Mouse (Mus musculus) left cerebral cortex, postnatal 25 days (tissue): ENCODE results near the gene Cdh15. TPM values are rescaled to one million over a fixed set of nuclear protein-coding genes. Genes with fewer than 3 reads are reported as not detected.
A peak's percentile ranks its signal among the peaks of the same experiment; 100 is the strongest.

Experiments used
- DNase-seq, 2 experiments: peaks; one replicate each; pipeline ENCODE4 v3.0.0; 2022; ENCODE audit warnings: low spot score in 2 of 2, mixed read lengths in 1 of 2
- intact Hi-C: fragments of 180-260 bp; cut with DNase I; formaldehyde crosslinking; loops from one replicate; pipeline ENCODE4 v1.15.1; 2025
- total RNA-seq, 2 experiments: library from RNA; stranded (reverse); gene quantifications; 2 replicates each; pipeline ENCODE4 v1.2.3; 2021

The Cdh15 gene
- under 1 TPM; 0.41 to 0.62 TPM for total RNA-seq

GRCm38 (mm10) chr8:122847829-122848561 is at the start of gene Cdh15:
Cdh15 (plus strand) TSS chr8:122847966.
- peak in 1 of 2 experiments; percentile 33 for DNase-seq
- intact Hi-C loops: no loop called here

GRCm38 (mm10) chr8:122803906-122804761 is 43.6 kb upstream of the Cdh15 start:
- intact Hi-C loops: no loop called here
- no peak for DNase-seq

- intact Hi-C loops: no loop called here
- DNase-seq: peak; percentile 26 to 50
Observed at GRCm38 (mm10) chr8:122805349-122805748, 42.4 kb upstream of the Cdh15 start.

- DNase-seq: no peak
- intact Hi-C loops: no loop called here
Observed at GRCm38 (mm10) chr8:122806956-122807538, 40.7 kb upstream of the Cdh15 start.

- DNase-seq: no peak
- intact Hi-C loops: no loop called here
Observed at GRCm38 (mm10) chr8:122807907-122808306, 39.9 kb upstream of the Cdh15 start.

GRCm38 (mm10) chr8:122810376-122810775 is 37.4 kb upstream of the Cdh15 start:
- no peak for DNase-seq
- intact Hi-C loops: no loop called here

- intact Hi-C loops: no loop called here
- DNase-seq: no peak
Observed at GRCm38 (mm10) chr8:122811870-122812494, 35.8 kb upstream of the Cdh15 start.

- no peak for DNase-seq
- intact Hi-C loops: no loop called here
Observed at GRCm38 (mm10) chr8:122812610-122813250, 35.0 kb upstream of the Cdh15 start.

GRCm38 (mm10) chr8:122814608-122815007 is 33.2 kb upstream of the Cdh15 start:
- intact Hi-C loops: no loop called here
- peak in 1 of 2 experiments; percentile 22 for DNase-seq

GRCm38 (mm10) chr8:122816965-122817364 is 30.8 kb upstream of the Cdh15 start:
- intact Hi-C loops: no loop called here
- DNase-seq: no peak

GRCm38 (mm10) chr8:122817724-122818496 is 29.9 kb upstream of the Cdh15 start:
- intact Hi-C loops: no loop called here
- DNase-seq: no peak

GRCm38 (mm10) chr8:122819776-122820175 is 28.0 kb upstream of the Cdh15 start:
- DNase-seq: no peak
- intact Hi-C loops: no loop called here

- DNase-seq: no peak
- intact Hi-C loops: no loop called here
Observed at GRCm38 (mm10) chr8:122824571-122824970, 23.2 kb upstream of the Cdh15 start.

- intact Hi-C loops: no loop called here
- DNase-seq: no peak
Observed at GRCm38 (mm10) chr8:122824986-122825385, 22.8 kb upstream of the Cdh15 start.

- no peak for DNase-seq
- intact Hi-C loops: no loop called here
Observed at GRCm38 (mm10) chr8:122825408-122825807, 22.4 kb upstream of the Cdh15 start.

GRCm38 (mm10) chr8:122829396-122829795 is 18.4 kb upstream of the Cdh15 start:
- intact Hi-C loops: no loop called here
- peak in 1 of 2 experiments; percentile 17 for DNase-seq

- intact Hi-C loops: loop anchor here (1.0 to 5.0 kb wide), 4 partner anchors 152 to 362 kb away; no protein-coding TSS in a partner anchor
- peak; percentile 89 to 94 for DNase-seq
Observed at GRCm38 (mm10) chr8:122830349-122831061, 17.3 kb upstream of the Cdh15 start.

- DNase-seq: no peak
- intact Hi-C loops: loop anchor here (5.0 kb wide), 2 partner anchors 337 to 358 kb away; no protein-coding TSS in a partner anchor
Observed at GRCm38 (mm10) chr8:122834416-122834815, 13.3 kb upstream of the Cdh15 start.
